Mouse (Mus musculus) gastrocnemius, adult 18-20 months (tissue): ENCODE data around the gene Atp5mpl. TPM values are rescaled to one million over a fixed set of nuclear protein-coding genes. Genes with fewer than 3 reads are reported as not detected.
A peak's percentile ranks its signal among the peaks of the same experiment; 100 is the strongest.

Experiments
- DNase-seq: peaks from one replicate; pipeline ENCODE4 v3.0.0; 2021; ENCODE audit warnings: low spot score
- long read RNA-seq, 2 experiments: library from polyadenylated mRNA; stranded (forward); transcript quantifications; one replicate each; pipeline ENCODE4 v2.0.0; 2021
- total RNA-seq, 2 experiments: library from RNA; stranded (reverse); gene quantifications; 2 replicates each; pipeline ENCODE4 v1.2.3; 2021

Gene Atp5mpl
- total RNA-seq = 100 to 1,000 TPM; 702 to 761 TPM
- long read RNA-seq, experiment 1, transcript Atp5mpl-201 (4 exons, 366 nt) = major isoform, 467 of 480 reads
- long read RNA-seq, experiment 1, partial matches to known transcripts = 7 of 480 reads
- long read RNA-seq, experiment 1, other reads (novel, unspliced or antisense) = 4 of 480 reads
- long read RNA-seq, experiment 2, transcript Atp5mpl-201 (4 exons, 366 nt) = major isoform, 305 of 324 reads
- long read RNA-seq, experiment 2, partial matches to known transcripts = 14 of 324 reads
- long read RNA-seq, experiment 2, other reads (novel, unspliced or antisense) = 4 of 324 reads

- peak; percentile 97 for DNase-seq
Measured at GRCm38 (mm10) chr12:111966683-111967173, at the start of gene Atp5mpl. Gene Atp5mpl (minus strand): TSS chr12:111966977.

GRCm38 (mm10) chr12:112016346-112016745, 49.6 kb upstream of the Atp5mpl start:
- DNase-seq = no peak

GRCm38 (mm10) chr12:112013271-112013801, 46.6 kb upstream of the Atp5mpl start:
- no peak for DNase-seq

GRCm38 (mm10) chr12:112012511-112013270, 45.9 kb upstream of the Atp5mpl start:
- DNase-seq = no peak

- peak; percentile 60 for DNase-seq
Measured at GRCm38 (mm10) chr12:112001223-112001622, 34.4 kb upstream of the Atp5mpl start.

GRCm38 (mm10) chr12:111999735-112000134, 33.0 kb upstream of the Atp5mpl start:
- no peak for DNase-seq

GRCm38 (mm10) chr12:111995161-111995560, 28.4 kb upstream of the Atp5mpl start:
- no peak for DNase-seq

- no peak for DNase-seq
Measured at GRCm38 (mm10) chr12:111992626-111993025, 25.8 kb upstream of the Atp5mpl start.

GRCm38 (mm10) chr12:111986756-111987155, 20.0 kb upstream of the Atp5mpl start:
- no peak for DNase-seq

- DNase-seq = no peak
Measured at GRCm38 (mm10) chr12:111983165-111983564, 16.4 kb upstream of the Atp5mpl start.

GRCm38 (mm10) chr12:111981831-111982230, 15.1 kb upstream of the Atp5mpl start:
- DNase-seq = no peak

- DNase-seq = no peak
Measured at GRCm38 (mm10) chr12:111980887-111981367, 14.2 kb upstream of the Atp5mpl start, which contains the start of gene Rd3l. Gene Rd3l (minus strand): TSS chr12:111981317.

- DNase-seq = no peak
Measured at GRCm38 (mm10) chr12:111978274-111978673, 11.5 kb upstream of the Atp5mpl start.

- no peak for DNase-seq
Measured at GRCm38 (mm10) chr12:111977138-111977537, 10.4 kb upstream of the Atp5mpl start.

GRCm38 (mm10) chr12:111974578-111974977, 7.8 kb upstream of the Atp5mpl start:
- DNase-seq = no peak

- no peak for DNase-seq
Measured at GRCm38 (mm10) chr12:111972504-111972903, 5.7 kb upstream of the Atp5mpl start.

- no peak for DNase-seq
Measured at GRCm38 (mm10) chr12:111971231-111971686, 4.5 kb upstream of the Atp5mpl start, which contains the start of gene Tdrd9. Gene Tdrd9 (plus strand): TSS chr12:111971559.

GRCm38 (mm10) chr12:111970085-111970484, 3.3 kb upstream of the Atp5mpl start:
- DNase-seq = no peak

GRCm38 (mm10) chr12:111963339-111963738, 3.4 kb downstream of the Atp5mpl start:
- DNase-seq = no peak

GRCm38 (mm10) chr12:111958101-111958865, 8.5 kb downstream of the Atp5mpl start:
- peak; percentile 69 for DNase-seq

GRCm38 (mm10) chr12:111956173-111956572, 10.6 kb downstream of the Atp5mpl start:
- DNase-seq = no peak
